Mouse (Mus musculus) fibroblast of lung, adult 2 months (primary cell): ENCODE results near the gene Rfc5.
"Not testable (repeated sequence)": the region's sequence is repeated elsewhere in the genome, so short reads cannot be mapped to it uniquely, and the experiment has no call there.

Source experiments
- DNase-seq: peaks from one replicate; pipeline ENCODE4 v3.0.0-alpha.2; 2011; ENCODE audit warnings: low read depth

The Rfc5 gene

DNA sequence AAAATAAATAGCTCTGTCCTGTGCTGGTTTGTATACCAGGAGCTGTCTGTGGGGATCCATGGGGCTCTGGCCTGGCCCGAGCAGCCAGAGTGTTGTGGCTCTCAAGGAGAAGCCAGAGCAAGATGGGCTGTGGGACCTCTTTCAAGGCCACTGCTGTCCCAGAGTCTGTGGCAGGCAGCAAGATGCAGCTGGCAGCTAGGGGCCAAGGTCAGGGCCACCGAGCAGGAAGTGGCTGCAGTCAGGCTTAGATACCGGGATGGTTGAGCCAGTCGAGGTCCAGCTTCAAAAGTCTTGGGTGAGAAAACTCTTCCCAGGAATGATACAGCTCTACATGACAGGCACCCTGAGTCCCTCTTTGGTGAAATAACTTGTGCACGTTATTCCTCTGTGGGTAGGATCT is 41.8 kb downstream of the Rfc5 start:
- DNase-seq, result no peak

DNA sequence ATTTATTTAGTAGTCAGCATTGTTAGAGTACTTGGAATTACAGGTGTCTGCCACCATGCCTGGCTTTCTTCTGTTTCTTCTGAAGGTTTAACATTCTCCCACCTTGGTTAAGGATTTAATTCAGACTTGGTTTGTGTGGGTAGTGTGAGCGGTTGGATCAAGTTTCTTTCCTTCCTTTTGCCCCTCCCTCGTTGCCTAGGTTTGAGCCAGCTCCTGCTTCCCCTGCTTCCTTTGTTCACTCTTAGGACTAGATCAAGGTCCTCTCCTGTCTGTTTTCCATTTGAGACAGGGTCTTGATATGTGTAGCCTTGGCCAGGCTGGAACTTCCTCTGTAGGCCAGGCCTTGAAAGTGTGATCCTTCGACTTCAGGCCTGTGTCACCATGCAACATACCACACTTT is 42.6 kb downstream of the Rfc5 start:
- no peak for DNase-seq

DNA sequence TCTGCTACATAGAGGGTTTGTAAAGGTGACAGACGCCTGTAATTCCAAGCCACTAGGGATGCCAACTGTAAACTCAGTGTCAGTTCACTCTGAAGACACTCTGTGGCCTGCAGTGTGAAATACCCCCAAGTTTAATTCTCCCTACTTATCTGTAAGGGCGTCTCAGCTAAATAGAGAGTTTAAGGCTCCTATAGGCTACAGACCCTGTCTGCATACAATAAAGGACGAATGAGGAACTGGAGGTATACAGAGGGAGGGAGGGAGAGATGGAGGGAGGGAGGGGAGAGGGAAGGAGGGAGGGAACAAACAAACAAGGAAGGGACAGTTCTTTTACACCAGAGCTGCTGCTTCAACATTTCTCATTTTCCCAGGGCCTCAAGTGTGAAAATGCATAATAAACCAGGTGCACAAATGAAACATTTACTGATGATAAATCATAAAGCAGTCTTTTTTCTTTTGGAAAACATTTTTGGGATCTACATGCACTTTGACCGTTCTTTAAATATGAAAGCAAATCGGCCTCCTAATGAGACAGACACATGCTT is 43.3 kb downstream of the Rfc5 start:
- DNase-seq, result no peak

DNA sequence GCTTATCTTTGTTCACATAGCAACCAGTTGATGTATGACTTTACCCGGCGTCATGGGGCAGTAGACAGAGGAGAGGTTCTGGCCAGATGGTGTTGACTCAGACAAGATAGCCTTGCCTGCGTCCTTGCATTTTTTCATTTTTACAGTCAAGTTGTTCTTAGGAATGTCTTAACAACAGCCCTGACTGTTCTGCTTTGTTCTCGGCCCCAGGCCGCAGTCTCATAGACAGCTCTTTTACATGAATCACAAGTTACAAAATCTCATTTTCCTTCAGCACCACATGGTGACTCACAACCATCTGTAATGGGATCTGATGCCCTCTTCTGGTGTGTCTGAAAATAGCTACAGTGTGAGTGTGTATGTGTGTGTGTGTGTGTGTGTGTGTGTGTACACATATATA is 44.4 kb downstream of the Rfc5 start:
- DNase-seq, result not testable (repeated sequence)

DNA sequence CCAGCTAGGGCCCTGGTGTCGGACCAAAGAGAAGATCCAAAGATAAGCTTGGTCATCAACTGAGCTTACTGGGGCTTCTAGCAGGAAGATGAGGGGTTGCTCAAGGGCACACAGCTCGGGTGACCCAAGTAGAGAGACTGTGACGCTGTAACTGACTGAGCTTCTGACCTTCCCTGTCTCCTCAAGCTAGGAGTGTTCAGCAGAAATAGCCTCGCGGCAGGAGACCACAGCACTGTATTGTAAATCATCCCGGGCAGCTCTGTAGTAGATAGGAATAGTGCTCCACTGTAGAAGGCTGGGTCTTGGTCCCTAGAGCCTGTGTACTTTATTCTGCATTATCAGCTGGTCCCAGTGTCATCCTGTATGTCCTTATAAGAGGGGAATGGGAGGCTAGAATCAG is 47.0 kb downstream of the Rfc5 start:
- no peak for DNase-seq

DNA sequence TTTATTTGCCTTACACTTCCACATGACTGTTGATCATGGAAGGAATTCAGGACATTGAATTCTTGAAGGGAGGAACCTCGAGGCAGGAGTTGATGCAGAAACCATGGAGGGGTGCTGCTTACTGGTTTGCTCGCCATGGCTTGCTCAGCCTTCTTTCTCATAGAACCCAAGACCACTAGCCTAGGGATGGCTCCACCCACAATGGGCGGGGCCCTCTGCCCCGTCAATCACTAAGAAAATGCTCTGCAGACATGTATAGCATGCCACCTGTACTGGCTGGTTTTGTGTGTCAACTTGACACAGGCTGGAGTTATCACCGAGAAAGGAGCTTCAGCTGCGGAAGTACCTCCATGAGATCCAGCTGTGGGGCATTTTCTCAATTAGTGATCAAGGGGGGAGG is 48.8 kb downstream of the Rfc5 start:
- no peak for DNase-seq

DNA sequence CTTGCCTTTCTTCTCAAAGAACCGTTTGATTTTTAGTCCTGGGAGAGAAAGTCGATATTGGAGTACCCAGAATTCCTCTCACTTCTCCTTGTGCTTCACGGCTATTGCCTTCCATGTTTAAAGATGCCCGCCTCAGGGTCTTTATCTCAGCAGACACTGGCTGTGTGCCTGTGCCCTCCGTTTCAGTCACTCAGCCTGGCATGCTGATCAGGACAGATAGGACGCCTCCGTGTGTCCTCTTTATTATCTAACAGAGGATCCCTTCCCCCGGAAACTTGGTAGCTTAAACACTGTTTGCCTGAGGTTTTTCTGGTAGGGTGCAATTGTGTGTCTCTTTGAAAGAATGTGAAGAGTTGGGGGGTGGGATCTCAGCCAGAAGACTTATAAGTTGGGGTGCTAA is 50.3 kb downstream of the Rfc5 start:
- DNase-seq, result no peak

DNA sequence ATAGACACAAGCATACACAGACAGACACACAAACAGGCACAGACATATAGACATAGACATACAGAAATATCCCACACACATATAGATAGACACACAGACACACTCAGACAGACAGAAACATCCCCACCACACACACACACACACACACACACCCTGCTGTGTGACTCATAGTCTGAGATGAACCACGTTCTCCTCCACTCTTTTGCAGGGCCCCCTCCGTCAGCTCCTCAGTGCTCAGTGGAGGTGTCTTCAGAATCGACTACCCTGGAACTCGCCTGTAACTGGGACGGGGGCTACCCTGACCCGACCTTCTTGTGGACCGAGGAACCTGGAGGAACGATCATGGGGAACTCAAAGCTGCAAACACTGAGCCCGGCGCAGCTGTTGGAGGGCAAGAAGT is 50.8 kb downstream of the Rfc5 start:
- no peak for DNase-seq

DNA sequence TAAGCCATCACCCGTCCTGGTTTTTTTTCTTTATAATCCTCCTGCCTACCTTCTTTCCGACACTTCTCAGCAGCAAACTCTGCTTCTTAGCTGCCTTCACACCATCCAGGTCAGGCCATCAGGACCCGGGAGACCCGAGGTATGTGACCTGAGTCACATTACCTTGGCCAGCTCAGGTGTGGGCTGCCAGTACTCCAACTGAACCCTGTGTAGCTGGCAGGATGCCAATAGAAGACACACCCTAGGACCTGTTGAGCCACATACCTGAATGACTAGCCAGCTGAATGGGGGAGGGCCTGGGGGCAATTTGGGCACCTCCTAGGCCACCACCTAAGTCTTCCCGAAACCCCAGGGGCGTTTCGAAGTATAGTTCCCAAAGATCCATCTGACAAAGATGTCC is 58.4 kb downstream of the Rfc5 start:
- no peak for DNase-seq
